ENCODE assay signal across 9 mouse cellular contexts in genomic region chr1:40465477-40466430, GRCm38 (mm10). TPM values are rescaled to one million over a fixed set of nuclear protein-coding genes. Genes with fewer than 3 reads are reported as not detected.
A peak's percentile ranks its signal among the peaks of the same experiment; 100 is the strongest.
DNase-seq lines count a peak whose midpoint lies in the region; ATAC-seq and TF ChIP-seq lines count a peak whose summit lies in the region.
"Had no signal": no experiment of that assay in that cellular context is flagged by ENCODE, and none has a peak within 500 bp of the region (broad histone marks: within the 10 kb centered on the region; RNA-seq: fewer than 3 reads in every experiment).

Gene Il18r1, plus strand, starts transcription at chr1:40465552.

- peaks cover 53% of the 10 kb centered on the region for H3K36me3 ChIP-seq in G1E (replicated peaks)
- H3K36me3 ChIP-seq in hindbrain, embryonic 10.5 days, result no peaks in the 10 kb centered on the region
- no peaks in the 10 kb centered on the region for H3K36me3 ChIP-seq in midbrain, embryonic 16.5 days (ENCODE audit: control insufficient read depth, insufficient read depth, low read length)
- H3K36me3 ChIP-seq: neural tube, embryonic 13.5 days had no signal

- 47% methylated on average over 20 of the region's 20 CpGs for WGBS in hindbrain, embryonic 10.5 days
- 44% methylated on average over 20 of the region's 20 CpGs for WGBS in midbrain, embryonic 16.5 days

- H3K27ac ChIP-seq in hindbrain, embryonic 10.5 days, result no peak within 1 kb of the TSS
- no peak within 1 kb of the TSS for H3K27ac ChIP-seq in midbrain, embryonic 16.5 days (ENCODE audit: low read length)
- H3K27ac ChIP-seq: neural tube, embryonic 13.5 days had no signal

- no peaks in the 10 kb centered on the region; the same call in 1 of the 2 replicates for H3K27me3 ChIP-seq in G1E (ENCODE audit: insufficient read depth, low read length)
- H3K27me3 ChIP-seq in hindbrain, embryonic 10.5 days (ENCODE audit: insufficient read depth, poor library complexity, severe bottlenecking), result no peaks in the 10 kb centered on the region
- H3K27me3 ChIP-seq in midbrain, embryonic 16.5 days (ENCODE audit: control insufficient read depth, insufficient read depth, low read depth, low read length), result no peaks in the 10 kb centered on the region
- H3K27me3 ChIP-seq: neural tube, embryonic 13.5 days had no signal

- no peak within 1 kb of the TSS for H3K4me2 ChIP-seq in midbrain, embryonic 16.5 days (ENCODE audit: low read length)
- H3K4me2 ChIP-seq: neural tube, embryonic 13.5 days had no signal

- no peak within 1 kb of the TSS for H3K9ac ChIP-seq in midbrain, embryonic 16.5 days (ENCODE audit: low read depth, low read length)
- H3K9ac ChIP-seq: neural tube, embryonic 13.5 days had no signal

- peak; percentile 25 for ATAC-seq in G1E (ENCODE audit: extremely low read depth, insufficient number of reproducible peaks, low FRiP score, poor library complexity, severe bottlenecking)
- no peak for ATAC-seq in midbrain, embryonic 16.5 days

- DNase-seq in 416B (ENCODE audit: low read depth) (peak; percentile 87), G1E (ENCODE audit: low spot score) (no peak)
- DNase-seq in kidney, adult 9 months, result peak; percentile 21
- DNase-seq in lung, postnatal 4 days, result peak; percentile 75 to 84
- DNase-seq in thymus, postnatal 10 days (ENCODE audit: low spot score in 2 of 2), result peak; percentile 55 to 67
- DNase-seq in layer of hippocampus, postnatal 25 days (ENCODE audit: extremely low spot score in 1 of 2, low spot score in 1 of 2), result no peak
- no peak for DNase-seq in hindbrain, embryonic 10.5 days (ENCODE audit: low spot score)

- H3K4me1 ChIP-seq in G1E (ENCODE audit: insufficient read depth, low read depth, low read length), result peaks cover 24% of the 10 kb centered on the region
- no peaks in the 10 kb centered on the region for H3K4me1 ChIP-seq in hindbrain, embryonic 10.5 days (replicated peaks)
- no peaks in the 10 kb centered on the region for H3K4me1 ChIP-seq in midbrain, embryonic 16.5 days (ENCODE audit: control insufficient read depth, insufficient read depth, low read length)
- H3K4me1 ChIP-seq: neural tube, embryonic 13.5 days had no signal

- H3K9me3 ChIP-seq in G1E (replicated peaks), result no peaks in the 10 kb centered on the region
- no peaks in the 10 kb centered on the region for H3K9me3 ChIP-seq in hindbrain, embryonic 10.5 days
- H3K9me3 ChIP-seq in midbrain, embryonic 16.5 days (replicated peaks; ENCODE audit: control insufficient read depth, low read length, poor library complexity, severe bottlenecking), result no peaks in the 10 kb centered on the region
- H3K9me3 ChIP-seq: neural tube, embryonic 13.5 days had no signal

- no peak within 1 kb of the TSS; the same call in 1 of the 2 replicates for H3K4me3 ChIP-seq in G1E (ENCODE audit: low read depth, low read length)
- H3K4me3 ChIP-seq in hindbrain, embryonic 10.5 days, result no peak within 1 kb of the TSS
- H3K4me3 ChIP-seq in midbrain, embryonic 16.5 days (ENCODE audit: low read depth, low read length), result no peak within 1 kb of the TSS
- H3K4me3 ChIP-seq: neural tube, embryonic 13.5 days had no signal

- TF ChIP-seq CTCF in G1E (IDR thresholded peaks at IDR 0.05; ENCODE audit: low read depth, low read length), result no peak

RNA-seq across cellular contexts. Expression of gene Il18r1, which starts in this region (rescaled TPM):
- total RNA-seq in G1E (2014; fragmentation: Nextera tagmentation) (0.45 TPM in 1 of 2 replicates, not detected in the other), G1E (2017) (0.58 and 0.76 TPM in 2 replicates)
- not detected in 2 replicates for polyA plus RNA-seq in G1E (2012)
- not detected for total RNA-seq in layer of hippocampus, postnatal 25 days (2021)
- not detected in 2 replicates for polyA plus RNA-seq in hindbrain, embryonic 10.5 days (2016; fragmentation: Nextera tagmentation; extraction: Ambion mirVana)
- not detected in 2 replicates for polyA plus RNA-seq in midbrain, embryonic 16.5 days (2015; fragmentation: Nextera tagmentation; extraction: Ambion mirVana)
- polyA plus RNA-seq: neural tube, embryonic 13.5 days had no signal

Comparison
In these comparisons a context has a peak if more than half of its experiments do, and no peak if none do; other contexts are left out.
1. Peak in ATAC-seq in G1E; RNA of the gene not detected or under 1 TPM.
2. DNase-seq: peak in 416B (single experiment), kidney, adult 9 months (single experiment), lung, postnatal 4 days (2 of 2) and thymus, postnatal 10 days (2 of 2); none in G1E (single experiment), layer of hippocampus, postnatal 25 days (0 of 2) and hindbrain, embryonic 10.5 days (single experiment).